Mouse (Mus musculus) embryonic fibroblast, embryonic 13.5 days (primary cell): ENCODE data around the gene Ltf.

Source experiments
- CTCF ChIP-seq: IDR thresholded peaks from 2 replicates; pipeline ENCODE4 v1.5.1; 2011; ENCODE audit warnings: mild to moderate bottlenecking, control low read depth, low read length, moderate library complexity, borderline replicate concordance; ENCODE audit not compliant: insufficient read depth
- POLR2A ChIP-seq: IDR thresholded peaks from 2 replicates; pipeline ENCODE4 v1.6.1; 2011; ENCODE audit warnings: low read depth, mild to moderate bottlenecking, control low read depth, low read length, moderate library complexity

- no peak for TF ChIP-seq CTCF
- no peak for TF ChIP-seq POLR2A
Measured at GRCm38 (mm10) chr9:110989141-110989540, 29.9 kb upstream of the Ltf start.
